Mouse (Mus musculus) CH12.LX (cell line): ENCODE results near the gene Acap3.

Source experiments
- BHLHE40 ChIP-seq: IDR thresholded peaks from 2 replicates; pipeline ENCODE4 v1.6.1; 2011; ENCODE audit warnings: mild to moderate bottlenecking, low read depth, low read length, improper control_type of control experiment
- CTCF ChIP-seq, 2 experiments: IDR thresholded peaks in 1 of 2; conservative IDR thresholded peaks in 1 of 2; 2 replicates each; pipeline ENCODE4 v1.5.1; 2011 to 2012; ENCODE audit warnings: low read depth in 2 of 2, low read length in 2 of 2, improper control_type of control experiment in 1 of 2, inconsistent platforms in 1 of 2, mild to moderate bottlenecking in 1 of 2, moderate library complexity in 1 of 2
- EP300 ChIP-seq: IDR thresholded peaks from 2 replicates; pipeline ENCODE4 v1.6.1; 2011; ENCODE audit warnings: low read length, improper control_type of control experiment
- HCFC1 ChIP-seq: IDR thresholded peaks from 2 replicates; pipeline ENCODE4 v1.6.1; 2012; ENCODE audit warnings: low read depth, mild to moderate bottlenecking, inconsistent platforms, low read length, improper control_type of control experiment
- MAFK ChIP-seq: IDR thresholded peaks from 2 replicates; pipeline ENCODE4 v1.6.1; 2011; ENCODE audit warnings: low read length, improper control_type of control experiment; ENCODE audit not compliant: insufficient replicate concordance
- POLR2A ChIP-seq: IDR thresholded peaks from 2 replicates; pipeline ENCODE4 v1.6.1; 2011; ENCODE audit warnings: low read depth, mild to moderate bottlenecking, improper control_type of control experiment, low read length
- POLR2AphosphoS2 ChIP-seq: IDR thresholded peaks from 2 replicates; pipeline ENCODE4 v1.6.1; 2011; ENCODE audit warnings: low read depth, low read length, improper control_type of control experiment
- TBP ChIP-seq: conservative IDR thresholded peaks from 2 replicates; pipeline ENCODE4 v1.6.1; 2011; ENCODE audit warnings: low read depth, low read length, improper control_type of control experiment
- TCF12 ChIP-seq: IDR thresholded peaks from 2 replicates; pipeline ENCODE4 v1.6.1; 2014; ENCODE audit warnings: low read depth, mild to moderate bottlenecking, inconsistent platforms, low read length, improper control_type of control experiment
- UBTF ChIP-seq: IDR thresholded peaks from 2 replicates; pipeline ENCODE4 v1.6.1; 2012; ENCODE audit warnings: low read depth, mild to moderate bottlenecking, inconsistent platforms, low read length, improper control_type of control experiment, moderate library complexity
- USF1 ChIP-seq: IDR thresholded peaks from 2 replicates; pipeline ENCODE4 v1.6.1; 2014; ENCODE audit warnings: low read depth, mild to moderate bottlenecking, inconsistent platforms, low read length, improper control_type of control experiment
- ZC3H11A ChIP-seq: IDR thresholded peaks from 2 replicates; pipeline ENCODE4 v1.6.1; 2012; ENCODE audit warnings: low read depth, mild to moderate bottlenecking, inconsistent platforms, low read length, improper control_type of control experiment

GRCm38 (mm10) chr4:155863001-155863400 lies 28.6 kb upstream of the Acap3 start, which contains the start of gene Tas1r3:
- no peak for TF ChIP-seq CTCF (conservative IDR thresholded peaks at IDR 0.05 in 1 of 2, IDR thresholded peaks at IDR 0.05 in 1 of 2; ENCODE audit: low read depth in 2 of 2, low read length in 2 of 2)
- no peak for TF ChIP-seq TBP
- no peak for TF ChIP-seq MAFK
- TF ChIP-seq BHLHE40 = no peak
- TF ChIP-seq HCFC1 = no peak
- no peak for TF ChIP-seq POLR2A
- no peak for TF ChIP-seq UBTF
- no peak for TF ChIP-seq POLR2AphosphoS2
- TF ChIP-seq USF1 = no peak
- TF ChIP-seq TCF12 = no peak
- TF ChIP-seq EP300 = no peak
- no peak for TF ChIP-seq ZC3H11A
